In genomic region chr2:33432877-33433276, GRCm38 (mm10) we compare ENCODE assay signal across 10 mouse cellular contexts. TPM values are rescaled to one million over a fixed set of nuclear protein-coding genes. Genes with fewer than 3 reads are reported as not detected.
A peak's percentile ranks its signal among the peaks of the same experiment; 100 is the strongest.
DNase-seq lines count a peak whose midpoint lies in the region; ATAC-seq and TF ChIP-seq lines count a peak whose summit lies in the region.
"Had no signal": no experiment of that assay in that cellular context is flagged by ENCODE, and none has a peak within 500 bp of the region (broad histone marks: within the 10 kb centered on the region; RNA-seq: fewer than 3 reads in every experiment).

No protein-coding gene starts in this region.

- peak; percentile 65 for TF ChIP-seq CTCF in heart, adult 2 months (IDR thresholded peaks at IDR 0.05)

- DNase-seq in heart, adult 2 months = no peak
- no peak for DNase-seq in heart, postnatal 25 days (ENCODE audit: low spot score)
- DNase-seq in urinary bladder, postnatal 25 days (ENCODE audit: low spot score) = peak; percentile 56
- DNase-seq in urinary bladder, postnatal 10 days (ENCODE audit: low spot score) = no peak
- DNase-seq in cerebellum, postnatal 10 days = peak; percentile 75 to 78
- peak; percentile 76 for DNase-seq in kidney, postnatal 14 days
- no peak for DNase-seq in layer of hippocampus, adult 8-10 months (ENCODE audit: low spot score in 2 of 2)

- TF ChIP-seq EP300 in heart, adult 2 months (IDR thresholded peaks at IDR 0.05; ENCODE audit: insufficient read depth, low read depth, low read length) = no peak

- intact Hi-C loops in heart, adult 2 months (cut with DNase I) = loop anchor here (5.0 kb wide), 2 partner anchors 34 to 61 kb away; partner anchors contain the start of genes Ralgps1 and Zbtb43
- intact Hi-C loops in heart, postnatal 25 days (cut with DNase I) = no loop called here

- H3K27ac ChIP-seq in heart, adult 2 months = no peak overlapping the region
- H3K27ac ChIP-seq: embryonic facial prominence, embryonic 13.5 days; liver, embryonic 15.5 days had no signal

- H3K36me3 ChIP-seq in heart, adult 2 months (ENCODE audit: control insufficient read depth, insufficient read depth, low read length) = no peaks in the 10 kb centered on the region; the same call in 1 of the 2 replicates
- H3K36me3 ChIP-seq: embryonic facial prominence, embryonic 13.5 days had no signal

- 0 out of 2 replicates have a peak, but pooled peaks cover 3% of the 10 kb centered on the region for H3K79me2 ChIP-seq in heart, adult 2 months (replicated peaks; ENCODE audit: control insufficient read depth, insufficient read depth, low read length)

- H3K9ac ChIP-seq in heart, adult 2 months (ENCODE audit: low read depth, low read length) = no peak overlapping the region
- H3K9ac ChIP-seq: embryonic facial prominence, embryonic 13.5 days; liver, embryonic 15.5 days had no signal

- H3K4me3 ChIP-seq in heart, adult 2 months = no peak overlapping the region
- H3K4me3 ChIP-seq: embryonic facial prominence, embryonic 13.5 days; liver, embryonic 15.5 days had no signal

- ATAC-seq in neutrophil, adult 5-6 weeks (ENCODE audit: extremely low read depth, insufficient number of reproducible peaks, low FRiP score, poor library complexity, severe bottlenecking) = peak; percentile 37; the same call in 1 of the 2 replicates

- no peak for TF ChIP-seq POLR2A in heart, adult 2 months (IDR thresholded peaks at IDR 0.05; ENCODE audit: insufficient read depth, low read depth, low read length)

- WGBS in heart, adult 2 months = 60% methylated on average over 5 of the region's 5 CpGs

- no peaks in the 10 kb centered on the region for H3K27me3 ChIP-seq in heart, adult 2 months (ENCODE audit: control insufficient read depth, insufficient read depth, low read length)

- H3K4me1 ChIP-seq in heart, adult 2 months (ENCODE audit: control insufficient read depth, insufficient read depth, low read length) = peaks cover 9% of the 10 kb centered on the region

RNA-seq across cellular contexts. Expression of gene Zbtb34, which starts 1.8 kb away (rescaled TPM):
- total RNA-seq in heart, adult 2 months (2021) = 1 to 10 TPM; 5.7 to 7.3 TPM
- 5.0 and 8.1 TPM in 2 replicates for polyA plus RNA-seq in heart, adult 2 months (2012; rRNA removed)
- total RNA-seq in heart, postnatal 25 days (2021) = 1 to 10 TPM; 8.0 to 8.3 TPM
- 4.5 and 4.8 TPM in 2 replicates for total RNA-seq in neutrophil, adult 5-6 weeks (2017)
- 10 to 100 TPM; 12.1 to 15.1 (median 12.9) TPM for total RNA-seq in layer of hippocampus, adult 8-10 months (2022)

RNA-seq across cellular contexts. Expression of gene Zbtb43, which starts 35.5 kb away (rescaled TPM):
- total RNA-seq in heart, adult 2 months (2021) = 10 to 100 TPM; 20.0 to 20.3 TPM
- 9.2 and 17.0 TPM in 2 replicates for polyA plus RNA-seq in heart, adult 2 months (2012; rRNA removed)
- 10 to 100 TPM; 21.3 to 24.2 TPM for total RNA-seq in heart, postnatal 25 days (2021)
- total RNA-seq in neutrophil, adult 5-6 weeks (2017) = 25.2 and 26.2 TPM in 2 replicates
- 10 to 100 TPM; 23.7 to 30.1 (median 25.5) TPM for total RNA-seq in layer of hippocampus, adult 8-10 months (2022)

Comparison
In these comparisons a context has a peak if more than half of its experiments do, and no peak if none do; other contexts are left out.
1. DNase-seq: peak in urinary bladder, postnatal 25 days (single experiment), cerebellum, postnatal 10 days (2 of 2) and kidney, postnatal 14 days (single experiment); none in heart, adult 2 months (0 of 2), heart, postnatal 25 days (single experiment), urinary bladder, postnatal 10 days (single experiment) and layer of hippocampus, adult 8-10 months (0 of 2).